Mouse (Mus musculus): ENCODE data around the gene Lat2.

GRCm38 (mm10) chr5:134621099-134621640, 6.3 kb upstream of the Lat2 start:
- TF ChIP-seq CTCF (IDR thresholded peaks at IDR 0.05; ENCODE audit: low read depth, low read length) = no peak
- TF ChIP-seq POLR2A (IDR thresholded peaks at IDR 0.05; ENCODE audit: borderline replicate concordance, low read depth, low read length) = no peak

Measured in bone marrow macrophage, adult 2 months (primary cell).